Mouse (Mus musculus) retina, adult 2 months (tissue): ENCODE measurements around the gene Bola3.
A peak's percentile ranks its signal among the peaks of the same experiment; 100 is the strongest.
"Not testable (repeated sequence)": the region's sequence is repeated elsewhere in the genome, so short reads cannot be mapped to it uniquely, and the experiment has no call there.

Source experiments
- DNase-seq: peaks from one replicate; pipeline ENCODE4 v3.0.0-alpha.2; 2012; ENCODE audit warnings: low read depth, low spot score

Bola3 gene

GRCm38 (mm10) chr6:83348873-83349272 is at the start of gene Bola3:
Gene Bola3 (plus strand): TSS chr6:83349147.
- DNase-seq: no peak

- DNase-seq: no peak
Measured at GRCm38 (mm10) chr6:83300447-83301229, 48.3 kb upstream of the Bola3 start.

- DNase-seq: no peak
Measured at GRCm38 (mm10) chr6:83301294-83301693, 47.7 kb upstream of the Bola3 start.

GRCm38 (mm10) chr6:83302264-83302663 is 46.7 kb upstream of the Bola3 start:
- no peak for DNase-seq

- DNase-seq: no peak
Measured at GRCm38 (mm10) chr6:83309017-83309416, 39.9 kb upstream of the Bola3 start.

- no peak for DNase-seq
Measured at GRCm38 (mm10) chr6:83311206-83311605, 37.7 kb upstream of the Bola3 start.

GRCm38 (mm10) chr6:83312021-83312420 is 36.9 kb upstream of the Bola3 start:
- DNase-seq: no peak

GRCm38 (mm10) chr6:83312514-83312913 is 36.4 kb upstream of the Bola3 start:
- no peak for DNase-seq

- no peak for DNase-seq
Measured at GRCm38 (mm10) chr6:83315293-83315692, 33.7 kb upstream of the Bola3 start.

GRCm38 (mm10) chr6:83316022-83316421 is 32.9 kb upstream of the Bola3 start:
- no peak for DNase-seq

- DNase-seq: peak; percentile 70
Measured at GRCm38 (mm10) chr6:83317108-83317741, 31.7 kb upstream of the Bola3 start.

- DNase-seq: no peak
Measured at GRCm38 (mm10) chr6:83321927-83322326, 27.0 kb upstream of the Bola3 start.

- no peak for DNase-seq
Measured at GRCm38 (mm10) chr6:83322794-83323193, 26.2 kb upstream of the Bola3 start.

GRCm38 (mm10) chr6:83323652-83324419 is 25.1 kb upstream of the Bola3 start:
- no peak for DNase-seq

- peak; percentile 79 for DNase-seq
Measured at GRCm38 (mm10) chr6:83325525-83326393, 23.2 kb upstream of the Bola3 start, which contains the start of the genes Mthfd2 and Mob1a. Gene Mthfd2 (minus strand): TSS chr6:83325908. Gene Mob1a (plus strand): TSS chr6:83326016.

GRCm38 (mm10) chr6:83326394-83326736 is 22.6 kb upstream of the Bola3 start:
- DNase-seq: no peak

- no peak for DNase-seq
Measured at GRCm38 (mm10) chr6:83326761-83327160, 22.2 kb upstream of the Bola3 start.

- DNase-seq: no peak
Measured at GRCm38 (mm10) chr6:83327591-83328190, 21.3 kb upstream of the Bola3 start.

GRCm38 (mm10) chr6:83341387-83341786 is 7.6 kb upstream of the Bola3 start:
- DNase-seq: no peak

- no peak for DNase-seq
Measured at GRCm38 (mm10) chr6:83342957-83343356, 6.0 kb upstream of the Bola3 start.

- DNase-seq: not testable (repeated sequence)
Measured at GRCm38 (mm10) chr6:83345285-83345684, 3.7 kb upstream of the Bola3 start.
